Mouse (Mus musculus) testis, adult 2 months (tissue): Measurements from ENCODE around the gene Ank3.

Experiments used
- CTCF ChIP-seq: fragments of 200-500 bp; IDR thresholded peaks from 2 replicates; pipeline ENCODE4 v1.5.1; 2012; ENCODE audit warnings: low read depth, mild to moderate bottlenecking, inconsistent platforms, low read length, moderate library complexity; ENCODE audit not compliant: control insufficient read depth, insufficient read depth, insufficient replicate concordance
- POLR2A ChIP-seq: fragments of 200-500 bp; IDR thresholded peaks from 2 replicates; pipeline ENCODE4 v1.6.1; 2012; ENCODE audit warnings: low read depth, mild to moderate bottlenecking, inconsistent platforms, low read length, moderate library complexity; ENCODE audit not compliant: control insufficient read depth

- TF ChIP-seq CTCF (no peak), POLR2A (no peak)
Measured at GRCm38 (mm10) chr10:69398197-69398762, 293 bp upstream of the Ank3 start.
